Mouse (Mus musculus): ENCODE results near the gene Spock1.

Gene Spock1

DNA sequence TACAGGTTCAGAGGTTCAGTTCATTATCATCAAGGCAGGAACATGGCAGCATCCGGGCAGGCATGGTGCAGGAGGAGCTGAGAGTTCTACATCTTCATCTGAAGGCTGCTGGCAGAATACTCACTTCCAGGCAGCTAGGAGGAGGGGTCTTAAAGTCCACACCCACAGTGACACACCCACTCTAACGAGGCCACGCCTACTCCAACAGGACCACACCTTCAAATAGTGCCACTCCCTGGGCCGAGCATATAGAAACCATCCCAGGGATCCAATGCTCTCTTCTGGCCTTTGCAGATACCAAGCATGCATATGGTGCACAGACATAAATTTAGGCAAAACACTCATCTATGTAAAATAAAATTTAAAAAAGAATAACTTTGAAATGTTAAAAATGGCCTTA is 245.6 kb downstream of the Spock1 start:
- no peak for DNase-seq (ENCODE audit: extremely low spot score, low spot score)

GRCm38 (mm10) chr13:57660523-57660922 is 247.6 kb downstream of the Spock1 start:
- no peak for DNase-seq (ENCODE audit: extremely low spot score, low spot score)

GRCm38 (mm10) chr13:57659872-57660271 is 248.3 kb downstream of the Spock1 start:
- no peak for DNase-seq (ENCODE audit: extremely low spot score, low spot score)

DNA sequence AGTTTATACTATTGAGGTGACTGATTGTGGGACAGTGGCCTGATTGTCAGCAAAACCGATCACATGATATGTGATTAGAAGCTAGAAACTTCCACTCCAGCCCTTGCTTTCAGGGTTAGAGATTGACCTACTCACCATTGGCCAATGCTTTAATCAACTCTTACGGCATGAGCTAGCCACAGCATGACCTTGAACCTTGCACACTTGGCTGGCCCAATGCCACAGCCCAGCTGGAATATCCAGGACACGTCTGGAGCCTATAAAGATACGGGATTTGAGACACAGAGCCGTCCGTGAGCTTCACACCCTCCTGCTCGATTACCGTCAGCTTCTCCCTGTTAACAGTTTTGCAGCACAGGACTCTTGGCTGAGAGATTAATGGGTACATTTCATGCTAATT is 251.5 kb downstream of the Spock1 start:
- DNase-seq (ENCODE audit: extremely low spot score, low spot score), result no peak

DNA sequence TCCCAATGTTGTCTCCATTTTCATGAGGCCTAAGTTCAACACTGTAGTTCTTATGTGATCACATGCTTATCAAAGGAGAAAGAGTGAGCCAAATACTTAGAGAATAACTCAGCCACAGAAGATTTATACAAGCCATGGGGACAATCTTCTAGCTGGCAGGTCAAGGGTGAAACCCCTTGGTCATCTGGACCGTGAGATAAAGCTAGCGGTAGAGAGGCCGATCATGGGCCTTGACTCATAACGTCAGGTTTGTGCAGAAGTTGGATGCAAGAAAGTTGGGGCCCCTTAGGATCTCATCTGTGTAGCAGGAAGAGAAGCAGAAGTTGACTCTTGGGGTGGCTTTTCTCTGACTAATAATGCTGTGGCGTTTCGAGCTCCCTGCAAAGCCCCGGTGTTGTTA is 253.8 kb downstream of the Spock1 start:
- DNase-seq (ENCODE audit: extremely low spot score, low spot score), result no peak

DNA sequence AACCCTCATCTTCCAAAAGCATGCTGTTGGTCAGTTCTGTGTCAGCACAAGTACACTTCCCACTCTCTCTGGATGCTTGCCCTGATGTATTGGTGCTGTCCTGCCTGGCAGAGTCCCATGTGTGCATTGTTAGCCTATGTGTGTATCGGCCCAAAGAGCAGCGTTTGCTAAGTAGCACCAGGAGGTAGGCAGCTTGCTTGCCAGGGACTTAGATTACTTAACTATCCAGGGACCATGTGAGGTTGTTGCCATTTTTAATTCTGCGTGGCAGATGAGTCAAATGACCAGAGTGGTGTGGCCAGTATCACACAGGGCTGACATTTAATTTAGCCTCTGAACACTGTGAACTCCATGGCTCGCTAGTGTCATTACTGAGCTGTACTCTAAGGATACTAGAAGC is 256.9 kb downstream of the Spock1 start:
- DNase-seq (ENCODE audit: extremely low spot score, low spot score), result no peak

- no peak for DNase-seq (ENCODE audit: extremely low spot score, low spot score)
These were observed 259.3 kb downstream of the Spock1 start for GRCm38 (mm10) chr13:57648784-57649183.

DNA sequence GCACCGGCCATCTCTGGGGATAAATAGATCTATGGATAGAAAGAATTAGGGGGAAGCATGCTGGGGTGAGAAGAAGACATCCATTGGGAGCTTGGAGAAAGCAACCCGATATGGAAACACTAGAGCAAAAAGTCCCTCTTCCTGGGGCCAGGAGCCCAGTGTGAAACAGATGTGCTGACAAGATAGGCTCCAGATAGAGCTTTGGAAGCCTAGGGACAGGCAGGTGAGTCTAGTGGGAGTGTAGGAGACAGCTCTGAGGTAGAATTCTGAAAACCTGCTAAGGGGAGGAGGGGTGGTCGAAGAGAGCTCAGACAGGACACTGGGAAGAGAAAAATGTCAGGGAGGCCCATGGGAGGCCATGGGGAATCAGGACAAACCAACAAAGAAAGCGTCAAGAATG is 260.7 kb downstream of the Spock1 start:
- no peak for DNase-seq (ENCODE audit: extremely low spot score, low spot score)

GRCm38 (mm10) chr13:57643036-57643435 is 265.1 kb downstream of the Spock1 start:
- no peak for DNase-seq (ENCODE audit: extremely low spot score, low spot score)

DNA sequence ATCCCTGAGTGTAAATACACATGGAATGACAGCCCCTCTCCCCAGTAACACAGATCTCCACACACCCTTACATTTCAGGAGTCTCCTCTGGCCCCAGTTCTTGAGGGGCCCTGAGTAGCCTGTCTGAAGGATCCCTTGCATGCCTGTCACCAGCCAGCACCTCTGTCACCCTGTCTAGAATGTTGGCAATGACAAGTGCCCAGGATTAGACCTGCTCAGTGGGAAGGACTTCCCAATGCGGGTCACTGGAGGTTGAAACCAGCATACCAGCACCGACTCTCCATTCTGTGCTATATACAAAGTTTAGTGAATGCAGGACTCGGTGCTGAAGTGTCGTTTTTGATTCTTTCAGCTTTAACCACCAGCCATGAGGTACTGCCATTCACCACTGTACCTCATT is 266.5 kb downstream of the Spock1 start:
- no peak for DNase-seq (ENCODE audit: extremely low spot score, low spot score)

DNA sequence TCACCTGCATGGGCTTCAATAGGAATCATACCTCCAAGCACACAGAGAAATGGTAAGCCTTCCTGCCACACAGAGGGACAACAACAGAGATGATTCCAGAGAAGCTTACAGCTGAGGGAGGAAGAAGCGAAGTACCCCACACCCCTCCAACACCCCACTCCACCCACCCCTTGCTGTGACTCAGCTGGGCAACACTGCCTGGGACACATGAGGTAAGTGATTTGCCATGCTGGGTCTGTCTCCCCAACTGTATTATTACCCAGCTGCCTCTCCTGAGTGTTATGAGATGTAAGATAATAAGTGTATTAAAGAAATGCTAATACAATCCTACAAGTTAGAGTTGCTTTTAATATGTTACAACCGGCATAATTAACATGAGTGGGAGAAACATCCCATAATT is 267.2 kb downstream of the Spock1 start:
- DNase-seq (ENCODE audit: extremely low spot score, low spot score), result no peak

GRCm38 (mm10) chr13:57638820-57639219 is 269.3 kb downstream of the Spock1 start:
- no peak for DNase-seq (ENCODE audit: extremely low spot score, low spot score)

GRCm38 (mm10) chr13:57637606-57638132 is 270.5 kb downstream of the Spock1 start:
- no peak for DNase-seq (ENCODE audit: extremely low spot score, low spot score)

- no peak for DNase-seq (ENCODE audit: extremely low spot score, low spot score)
These were observed 271.0 kb downstream of the Spock1 start for GRCm38 (mm10) chr13:57637080-57637572.

GRCm38 (mm10) chr13:57636196-57637015 is 271.7 kb downstream of the Spock1 start:
- no peak for DNase-seq (ENCODE audit: extremely low spot score, low spot score)

DNA sequence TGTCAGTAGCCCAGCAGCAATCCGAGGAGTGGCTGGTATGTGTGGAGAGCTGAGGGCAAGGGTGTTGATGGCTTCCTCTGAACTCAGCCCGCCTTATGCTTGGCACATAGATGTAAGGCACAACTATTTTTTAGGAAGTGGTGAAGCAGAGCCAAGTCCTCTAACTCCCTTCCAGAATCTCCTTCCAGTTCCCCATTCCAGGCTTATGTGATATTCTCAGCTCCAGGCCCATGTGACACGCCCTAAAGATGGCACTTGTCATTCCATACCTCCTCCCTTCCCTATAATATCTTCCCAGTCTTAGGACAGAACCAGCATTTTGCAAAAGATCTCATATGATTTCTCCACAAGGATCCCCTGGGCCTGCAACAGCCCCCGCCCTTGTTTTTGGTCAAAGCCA is 277.6 kb downstream of the Spock1 start:
- DNase-seq (ENCODE audit: extremely low spot score, low spot score), result no peak

DNA sequence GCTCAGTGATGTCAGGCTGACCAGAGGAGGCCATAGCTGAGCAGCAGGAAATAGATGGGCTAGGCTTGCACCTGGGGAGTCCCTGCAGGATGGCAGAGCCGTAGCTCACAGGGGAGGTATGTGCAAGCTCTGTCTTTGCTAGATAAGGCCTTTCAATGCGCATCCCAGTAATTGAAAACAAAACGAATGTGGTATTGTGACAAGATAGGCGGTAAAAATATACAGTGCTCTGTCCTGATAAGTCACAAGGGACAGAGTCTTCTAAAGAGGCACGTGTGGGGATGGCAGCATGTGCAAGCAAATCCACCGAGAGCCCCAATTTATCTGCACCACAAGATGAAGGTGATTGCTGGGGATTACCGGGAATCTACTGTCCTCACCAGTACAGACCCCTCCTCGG is 279.9 kb downstream of the Spock1 start:
- DNase-seq (ENCODE audit: extremely low spot score, low spot score), result no peak

GRCm38 (mm10) chr13:57626434-57626833 is 281.7 kb downstream of the Spock1 start:
- DNase-seq (ENCODE audit: extremely low spot score, low spot score), result no peak

- DNase-seq (ENCODE audit: extremely low spot score, low spot score), result no peak
These were observed 284.1 kb downstream of the Spock1 start for GRCm38 (mm10) chr13:57623909-57624481.

DNA sequence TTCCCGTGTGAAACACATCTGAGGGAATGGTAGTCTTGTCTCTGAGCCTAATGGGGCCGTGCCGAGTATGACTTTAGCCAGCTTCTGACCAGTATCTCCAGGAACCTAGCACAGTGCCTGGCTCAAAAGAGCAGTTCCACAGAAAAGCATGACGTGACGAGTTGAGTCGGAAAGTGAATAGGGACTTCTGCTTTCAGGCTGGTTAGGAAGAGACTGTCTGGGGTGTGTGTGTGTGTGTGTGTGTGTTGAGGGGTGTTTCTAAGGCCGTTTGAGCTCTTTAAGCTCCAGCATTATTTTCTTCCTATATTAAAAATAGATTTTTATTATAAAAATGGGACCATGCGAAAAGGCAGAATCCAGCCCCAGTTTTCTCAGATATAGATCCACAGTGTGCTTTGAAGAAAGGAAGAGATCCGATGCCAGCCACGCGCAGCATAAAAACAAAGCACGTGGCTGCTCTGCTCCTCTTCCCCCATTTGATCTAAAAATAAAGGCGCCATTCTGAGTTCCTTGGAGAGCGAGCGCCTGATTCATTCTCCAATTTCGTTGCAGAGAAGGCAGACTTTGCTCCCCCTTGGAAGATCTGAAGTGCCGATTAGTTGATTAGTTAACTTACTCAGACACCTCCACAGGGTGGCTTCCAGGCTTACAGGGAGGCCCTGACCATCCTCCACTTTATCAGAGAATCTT is 288.9 kb downstream of the Spock1 start:
- no peak for DNase-seq (ENCODE audit: extremely low spot score, low spot score)

DNA sequence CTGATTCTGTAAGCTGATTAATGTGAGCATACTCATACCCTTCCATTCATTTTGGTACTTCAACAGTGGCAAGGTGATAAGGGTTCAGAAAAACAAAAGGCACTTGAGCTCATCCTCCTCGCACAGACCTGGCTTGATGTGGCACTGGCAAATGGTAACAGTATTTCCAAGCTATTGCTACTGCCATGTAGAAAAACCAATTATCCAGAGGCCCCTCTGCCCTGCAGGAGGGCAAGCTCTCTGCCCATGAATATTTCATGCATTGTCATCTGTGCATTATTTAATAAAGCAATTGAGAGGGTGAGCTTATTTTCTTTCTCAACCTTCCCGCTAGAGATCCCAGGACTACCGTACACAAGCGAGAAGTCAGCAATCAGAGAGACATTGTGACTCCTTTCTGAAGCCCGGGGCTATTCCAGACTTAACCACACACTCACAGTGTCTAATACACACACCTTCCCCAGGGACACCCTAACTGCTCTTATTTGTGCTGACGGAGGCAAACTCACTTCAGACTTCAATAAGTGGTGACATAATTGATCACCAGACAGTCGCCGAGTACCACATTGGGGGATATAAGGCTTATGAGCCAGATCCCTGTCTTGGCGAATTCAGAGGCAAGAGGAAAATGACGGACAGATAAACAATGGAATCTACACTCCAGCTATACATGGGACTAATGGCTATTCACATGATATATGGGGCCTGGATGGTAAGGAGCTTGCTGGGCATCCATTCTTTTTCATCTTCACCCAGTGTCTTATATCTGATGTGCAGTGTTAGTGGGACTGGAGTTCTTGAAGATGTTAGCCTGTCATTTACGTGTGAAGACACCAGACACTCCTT is 296.6 kb downstream of the Spock1 start:
- DNase-seq (ENCODE audit: extremely low spot score, low spot score), result no peak

All from neural tube, embryonic 10.5 days (tissue).